9 mouse cellular contexts compared by ENCODE assay signal in genomic region chr5:91307907-91308306, GRCm38 (mm10).
A peak's percentile ranks its signal among the peaks of the same experiment; 100 is the strongest.
DNase-seq lines count a peak whose midpoint lies in the region; ATAC-seq and TF ChIP-seq lines count a peak whose summit lies in the region.
"Had no signal": no experiment of that assay in that cellular context is flagged by ENCODE, and none has a peak within 500 bp of the region (broad histone marks: within the 10 kb centered on the region; RNA-seq: fewer than 3 reads in every experiment).

No protein-coding gene starts in this region.

- no peak overlapping the region for H3K4me3 ChIP-seq in MEL (ENCODE audit: control insufficient read depth in 1 of 2, insufficient read depth in 1 of 2, low read depth in 2 of 2, low read length in 2 of 2)
- H3K4me3 ChIP-seq in midbrain, embryonic 10.5 days, result no peak overlapping the region
- H3K4me3 ChIP-seq: limb, embryonic 13.5 days had no signal

- no peaks in the 10 kb centered on the region for H3K36me3 ChIP-seq in MEL (ENCODE audit: control insufficient read depth in 1 of 2, insufficient read depth in 2 of 2, low read length in 2 of 2)
- no peaks in the 10 kb centered on the region for H3K36me3 ChIP-seq in midbrain, embryonic 10.5 days
- H3K36me3 ChIP-seq: limb, embryonic 13.5 days had no signal

- no peak for ATAC-seq in activated CD4-positive, CD25-positive, alpha-beta regulatory T cell, adult 4 months

- DNase-seq in heart, adult 8-10 months (ENCODE audit: low spot score), result peak; percentile 55
- DNase-seq in heart, adult 11 months, result no peak
- peak; percentile 66 for DNase-seq in MEL (ENCODE audit: low read depth, low spot score)
- peak; percentile 21 to 57 for DNase-seq in cerebellum, postnatal 36 days
- peak; percentile 50 for DNase-seq in heart, postnatal 4 days
- DNase-seq in layer of hippocampus, adult 8-10 months (ENCODE audit: low spot score in 2 of 2), result peak; percentile 40 to 56
- peak; percentile 19 for DNase-seq in midbrain, embryonic 10.5 days (ENCODE audit: low spot score)

- peak; percentile 58 to 87 (median 74) for TF ChIP-seq CTCF in MEL (IDR thresholded peaks at IDR 0.05 in 2 of 3, conservative IDR thresholded peaks at IDR 0.05 in 1 of 3; ENCODE audit: control insufficient read depth in 1 of 3, insufficient read depth in 1 of 3, low read depth in 2 of 3, low read length in 3 of 3, poor library complexity in 1 of 3, severe bottlenecking in 1 of 3)

- H3K27me3 ChIP-seq in MEL (ENCODE audit: control insufficient read depth in 1 of 2, insufficient read depth in 2 of 2, low read length in 2 of 2), result peaks cover 0 to 3% of the 10 kb centered on the region in 2 experiments; a peak in 1 of 4 replicates
- H3K27me3 ChIP-seq in midbrain, embryonic 10.5 days (ENCODE audit: low read depth, poor library complexity, severe bottlenecking), result no peaks in the 10 kb centered on the region
- H3K27me3 ChIP-seq: limb, embryonic 13.5 days had no signal

- TF ChIP-seq POLR2A in MEL (IDR thresholded peaks at IDR 0.05; ENCODE audit: control insufficient read depth in 1 of 2, insufficient read depth in 1 of 2, low read depth in 1 of 2, low read length in 2 of 2, poor library complexity in 1 of 2), result no peak

- H3K9ac ChIP-seq in MEL (ENCODE audit: control insufficient read depth, low read depth, low read length, poor library complexity, severe bottlenecking), result no peak overlapping the region
- H3K9ac ChIP-seq: limb, embryonic 13.5 days had no signal

- H3K27ac ChIP-seq in MEL (ENCODE audit: control insufficient read depth, low read depth, low read length), result no peak overlapping the region
- no peak overlapping the region for H3K27ac ChIP-seq in midbrain, embryonic 10.5 days (replicated peaks)
- H3K27ac ChIP-seq: limb, embryonic 13.5 days had no signal

- H3K79me2 ChIP-seq in MEL (ENCODE audit: control insufficient read depth, insufficient read depth, low read length, poor library complexity), result no peaks in the 10 kb centered on the region

- WGBS in midbrain, embryonic 10.5 days, result 28% methylated on average over 1 of the region's 1 CpGs

- H3K9me3 ChIP-seq in MEL (replicated peaks; ENCODE audit: insufficient read depth, low read length), result no peaks in the 10 kb centered on the region
- H3K9me3 ChIP-seq in midbrain, embryonic 10.5 days (replicated peaks), result no peaks in the 10 kb centered on the region
- H3K9me3 ChIP-seq: limb, embryonic 13.5 days had no signal

- TF ChIP-seq RAD21 in MEL (IDR thresholded peaks at IDR 0.05; ENCODE audit: low read depth, low read length), result peak; percentile 95

- peaks cover 0 to 4% of the 10 kb centered on the region in 2 experiments; a peak in 1 of 4 replicates for H3K4me1 ChIP-seq in MEL (ENCODE audit: control insufficient read depth in 1 of 2, insufficient read depth in 2 of 2, low read length in 2 of 2)
- no peaks in the 10 kb centered on the region for H3K4me1 ChIP-seq in midbrain, embryonic 10.5 days
- H3K4me1 ChIP-seq: limb, embryonic 13.5 days had no signal

- TF ChIP-seq EP300 in MEL (IDR thresholded peaks at IDR 0.05; ENCODE audit: low read depth in 1 of 2, low read length in 2 of 2), result no peak

TF ChIP-seq in MEL, 35 proteins besides CTCF, POLR2A, EP300 and RAD21:
- TF ChIP-seq GABPA (IDR thresholded peaks at IDR 0.05; ENCODE audit: low read depth, low read length) (peak; percentile 60; the same call in 1 of the 2 replicates), CHD2 (IDR thresholded peaks at IDR 0.05; ENCODE audit: low read length) (no peak), ZC3H11A (IDR thresholded peaks at IDR 0.05; ENCODE audit: low read depth, low read length) (peak; percentile 69), MYB (IDR thresholded peaks at IDR 0.05; ENCODE audit: low read depth, low read length) (no peak), MAFK (IDR thresholded peaks at IDR 0.05; ENCODE audit: borderline replicate concordance, low read depth, low read length) (no peak), SMC3 (IDR thresholded peaks at IDR 0.05; ENCODE audit: low read depth, low read length) (peak; percentile 81), ETS1 (IDR thresholded peaks at IDR 0.05; ENCODE audit: low read depth, low read length) (no peak)
